Mouse (Mus musculus) intestine, postnatal 0 days (tissue): Measurements from ENCODE around the gene Hspa1a. TPM values are rescaled to one million over a fixed set of nuclear protein-coding genes. Genes with fewer than 3 reads are reported as not detected.

Source experiments
- ATAC-seq: fragments of 200-750 bp; cut with Nextera tagmentation; 2 replicates; pipeline ENCODE4 v1.8.0; 2017; ENCODE audit warnings: mild to moderate bottlenecking, moderate TSS enrichment, moderate library complexity
- H3K27ac ChIP-seq: fragments of 300-500 bp; sonication (generic); 2 replicates; pipeline ENCODE4 v1.5.1; 2014; ENCODE audit warnings: mild to moderate bottlenecking, low read depth, low read length, moderate library complexity
- H3K27me3 ChIP-seq: fragments of 300-500 bp; sonication (generic); replicated peaks from 2 replicates; pipeline ENCODE4 v1.6.1; 2014; ENCODE audit warnings: low read length, mixed read lengths; ENCODE audit not compliant: control insufficient read depth, insufficient read depth
- H3K36me3 ChIP-seq: fragments of 300-500 bp; sonication (generic); 2 replicates; pipeline ENCODE4 v1.6.1; 2014; ENCODE audit warnings: mild to moderate bottlenecking, moderate library complexity; ENCODE audit not compliant: control insufficient read depth, insufficient read depth
- H3K4me1 ChIP-seq: fragments of 300-500 bp; sonication (generic); replicated peaks from 2 replicates; pipeline ENCODE4 v1.6.1; 2014; ENCODE audit warnings: antibody characterized with exemption, low read length, mixed read lengths; ENCODE audit not compliant: control insufficient read depth, insufficient read depth
- H3K4me2 ChIP-seq: fragments of 300-500 bp; sonication (generic); replicated peaks from 2 replicates; pipeline ENCODE4 v1.6.1; 2014; ENCODE audit warnings: low read depth, mild to moderate bottlenecking, moderate library complexity
- H3K4me3 ChIP-seq: fragments of 300-500 bp; sonication (generic); 2 replicates; pipeline ENCODE4 v1.5.1; 2014; ENCODE audit warnings: low read depth, low read length
- H3K9ac ChIP-seq: fragments of 300-500 bp; sonication (generic); 2 replicates; pipeline ENCODE4 v1.6.1; 2014; ENCODE audit warnings: mild to moderate bottlenecking, low read depth, low read length
- H3K9me3 ChIP-seq: fragments of 300-500 bp; sonication (generic); 2 replicates; pipeline ENCODE4 v1.6.1; 2016; ENCODE audit warnings: mixed run types; ENCODE audit not compliant: control insufficient read depth
- CTCF ChIP-seq: sonication (generic); IDR thresholded peaks from 2 replicates; pipeline ENCODE4 v1.5.1; 2016; ENCODE audit warnings: low read depth, mild to moderate bottlenecking, control low read depth, antibody characterized with exemption, moderate library complexity
- WGBS: fragments of 180-500 bp; shearing (Covaris S2); extraction: QIAGEN DNeasy Blood & Tissue Kit; methylation state at CpG from one replicate; pipeline ENCODE4 v1.1.7; 2014; 5-methylcytosine and 5-hydroxymethylcytosine counted together
- polyA plus RNA-seq: library from polyadenylated mRNA; unstranded; fragments of >200 nt; fragmentation: Nextera tagmentation; extraction: Ambion mirVana; gene quantifications from 2 replicates; pipeline ENCODE4 v1.2.1, GENCODE M21; 2015

Hspa1a gene
- polyA plus RNA-seq, 1 experiment from 2014 or later, result 6.5 TPM

GRCm38 (mm10) chr17:34946486-34947140 is 25.3 kb downstream of the Hspa1a start:
- peaks cover 6% of the 10 kb centered on the region for H3K4me1 ChIP-seq
- 76% methylated on average over 5 of the region's 5 CpGs for WGBS
- H3K9ac ChIP-seq, result no peak overlapping the region
- H3K9me3 ChIP-seq, result no peaks in the 10 kb centered on the region
- TF ChIP-seq CTCF, result no peak
- no peak for ATAC-seq
- H3K27me3 ChIP-seq, result no peaks in the 10 kb centered on the region
- no peak overlapping the region for H3K4me3 ChIP-seq
- no peak overlapping the region for H3K4me2 ChIP-seq
- H3K27ac ChIP-seq, result no peak overlapping the region
- H3K36me3 ChIP-seq, result 0 out of 2 replicates have a peak, but pooled peaks cover 6% of the 10 kb centered on the region

- no peaks in the 10 kb centered on the region for H3K27me3 ChIP-seq
- no peak overlapping the region for H3K4me3 ChIP-seq
- no peak for TF ChIP-seq CTCF
- H3K4me1 ChIP-seq, result peaks cover 7% of the 10 kb centered on the region; the same call in 1 of the 2 replicates
- no peak overlapping the region for H3K4me2 ChIP-seq
- H3K27ac ChIP-seq, result peak overlapping the region; percentile 82
- H3K9ac ChIP-seq, result no peak overlapping the region
- no peaks in the 10 kb centered on the region for H3K9me3 ChIP-seq
- H3K36me3 ChIP-seq, result 0 out of 2 replicates have a peak, but pooled peaks cover under 1% of the 10 kb centered on the region
- ATAC-seq, result no peak
Observed at GRCm38 (mm10) chr17:34944362-34944761, 27.6 kb downstream of the Hspa1a start.

GRCm38 (mm10) chr17:34943128-34943815 is 28.7 kb downstream of the Hspa1a start:
- no peaks in the 10 kb centered on the region for H3K9me3 ChIP-seq
- H3K27me3 ChIP-seq, result no peaks in the 10 kb centered on the region
- H3K4me3 ChIP-seq, result no peak overlapping the region
- peak overlapping the region; percentile 32; the same call in 1 of the 2 replicates for H3K4me2 ChIP-seq
- ATAC-seq, result peak; percentile 62
- H3K9ac ChIP-seq, result no peak overlapping the region
- no peak for TF ChIP-seq CTCF
- 30% methylated on average over 4 of the region's 4 CpGs for WGBS
- no peaks in the 10 kb centered on the region for H3K36me3 ChIP-seq
- H3K27ac ChIP-seq, result peak overlapping the region; percentile 82
- peaks cover 7% of the 10 kb centered on the region; the same call in 1 of the 2 replicates for H3K4me1 ChIP-seq

GRCm38 (mm10) chr17:34941344-34942041 is 30.5 kb downstream of the Hspa1a start:
- 13% methylated on average over 15 of the region's 15 CpGs for WGBS
- ATAC-seq, result no peak

GRCm38 (mm10) chr17:34937960-34938505 is 33.9 kb downstream of the Hspa1a start:
- H3K9ac ChIP-seq, result no peak overlapping the region
- no peaks in the 10 kb centered on the region for H3K9me3 ChIP-seq
- no peak overlapping the region for H3K4me2 ChIP-seq
- H3K4me1 ChIP-seq, result 0 out of 2 replicates have a peak, but pooled peaks cover 4% of the 10 kb centered on the region
- WGBS, result 67% methylated on average over 6 of the region's 6 CpGs
- H3K36me3 ChIP-seq, result peaks cover 26% of the 10 kb centered on the region
- no peak overlapping the region for H3K4me3 ChIP-seq
- TF ChIP-seq CTCF, result no peak
- ATAC-seq, result no peak
- H3K27ac ChIP-seq, result no peak overlapping the region
- H3K27me3 ChIP-seq, result no peaks in the 10 kb centered on the region

More at GRCm38 (mm10) chr17:34941344-34942041, 30.5 kb downstream of the Hspa1a start:
- Histone ChIP-seq H3K27ac (peak overlapping the region; percentile 50), H3K36me3 (no peaks in the 10 kb centered on the region), H3K9ac (no peak overlapping the region), H3K27me3 (no peaks in the 10 kb centered on the region), H3K4me3 (peak overlapping the region; percentile 16), H3K9me3 (no peaks in the 10 kb centered on the region), H3K4me1 (peaks cover 7% of the 10 kb centered on the region; the same call in 1 of the 2 replicates), H3K4me2 (peak overlapping the region; percentile 60)
- no peak for TF ChIP-seq CTCF
